Mouse (Mus musculus) CH12F3 (cell line): ENCODE measurements around the gene Olfr214.
"Not testable (repeated sequence)": the region's sequence is repeated elsewhere in the genome, so short reads cannot be mapped to it uniquely, and the experiment has no call there.

Experiments
- in situ Hi-C: fragments of 300-500 bp; cut with MboI; formaldehyde crosslinking; loops from 2 replicates; pipeline ENCODE4 v1.14.3; 2020; ENCODE audit warnings: low sequenced_read_pairs

Olfr214 gene

GRCm38 (mm10) chr6:116553935-116554334 lies at the start of gene Olfr214:
Gene Olfr214, plus strand, starts transcription at chr6:116554235.
- in situ Hi-C loops: loop anchor here (25.0 kb wide), 1 partner anchor 517 kb away; no protein-coding TSS in a partner anchor

DNA sequence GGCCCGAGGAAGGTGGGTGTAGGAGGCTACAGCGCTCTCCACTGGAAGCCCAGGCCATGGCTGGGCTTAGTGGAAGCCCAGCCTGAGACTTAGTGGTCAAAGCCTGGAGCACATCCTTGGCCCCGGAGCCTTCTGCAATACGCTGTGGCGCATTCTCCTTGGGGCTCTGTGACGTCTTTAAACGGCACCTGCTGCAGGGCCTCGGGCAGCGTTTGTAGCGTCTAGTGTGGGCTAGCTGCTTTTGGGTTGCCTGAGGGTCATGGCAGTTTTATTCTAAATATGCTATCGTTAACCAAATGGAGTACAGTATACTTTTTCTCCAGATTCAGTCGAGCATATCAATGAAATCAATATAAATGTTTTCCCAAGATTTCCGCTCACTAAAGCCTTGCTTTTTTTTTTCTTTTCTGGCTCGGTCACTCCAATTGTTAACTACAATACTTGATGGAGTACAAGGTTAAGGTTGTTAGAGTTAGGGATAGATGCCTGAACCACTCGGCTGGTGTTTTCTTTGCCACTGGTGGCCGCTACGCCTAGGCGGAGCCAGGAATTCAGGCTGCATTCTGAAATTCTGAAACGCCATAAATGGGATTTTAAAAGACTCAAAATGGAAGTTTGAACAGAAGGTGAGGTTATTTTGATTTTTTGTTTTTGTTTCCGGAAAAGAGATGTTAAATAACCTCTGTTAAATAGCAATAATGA lies 47.6 kb upstream of the Olfr214 start, which contains the start of gene Olfr212:
Gene Olfr212 (plus strand): TSS at position 215 of the 702 bp plus-strand sequence.
- in situ Hi-C loops: not testable (repeated sequence)

DNA sequence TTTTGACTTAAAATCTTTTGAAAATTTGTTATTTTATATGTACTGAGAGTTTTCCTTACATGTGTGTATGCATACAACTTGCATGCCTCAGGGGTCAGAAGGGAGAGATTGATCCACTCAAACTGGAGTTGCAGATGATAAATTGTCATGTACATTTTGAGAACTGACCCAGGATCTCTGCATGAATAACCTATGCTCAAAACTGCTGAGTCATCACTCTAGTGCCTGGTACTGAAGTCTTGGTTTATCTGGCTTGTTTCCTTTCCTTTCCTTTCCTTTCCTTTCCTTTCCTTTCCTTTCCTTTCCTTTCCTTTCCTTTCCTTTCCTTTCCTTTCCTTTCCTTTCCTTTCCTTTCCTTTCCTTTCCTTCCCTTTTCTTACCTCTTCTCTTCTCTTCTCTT lies 39.2 kb upstream of the Olfr214 start:
- in situ Hi-C loops: no loop called here

- in situ Hi-C loops: no loop called here
These were observed 15.9 kb upstream of the Olfr214 start, which contains the start of gene Olfr213 for GRCm38 (mm10) chr6:116538156-116538555. Gene Olfr213, plus strand, starts transcription at chr6:116538456.

DNA sequence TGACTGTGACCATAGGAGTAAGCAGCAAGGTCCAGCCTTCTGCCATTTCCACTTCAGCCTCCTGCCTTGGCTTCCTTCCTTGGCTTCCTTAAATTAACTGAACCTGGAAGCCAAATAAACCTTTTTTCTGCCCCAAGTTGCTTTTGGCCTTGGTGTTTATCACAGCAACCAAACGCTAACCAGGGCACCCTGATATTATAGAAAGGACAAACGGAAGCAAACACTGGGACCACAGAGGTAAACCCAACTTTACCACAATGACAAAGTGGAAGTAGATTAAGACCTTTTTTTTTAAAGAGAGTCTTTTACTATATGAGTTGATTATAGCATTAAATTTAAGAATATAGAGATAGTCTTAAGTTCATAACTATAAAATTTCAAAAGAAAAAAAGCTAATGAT lies 11.5 kb upstream of the Olfr214 start:
- in situ Hi-C loops: no loop called here

DNA sequence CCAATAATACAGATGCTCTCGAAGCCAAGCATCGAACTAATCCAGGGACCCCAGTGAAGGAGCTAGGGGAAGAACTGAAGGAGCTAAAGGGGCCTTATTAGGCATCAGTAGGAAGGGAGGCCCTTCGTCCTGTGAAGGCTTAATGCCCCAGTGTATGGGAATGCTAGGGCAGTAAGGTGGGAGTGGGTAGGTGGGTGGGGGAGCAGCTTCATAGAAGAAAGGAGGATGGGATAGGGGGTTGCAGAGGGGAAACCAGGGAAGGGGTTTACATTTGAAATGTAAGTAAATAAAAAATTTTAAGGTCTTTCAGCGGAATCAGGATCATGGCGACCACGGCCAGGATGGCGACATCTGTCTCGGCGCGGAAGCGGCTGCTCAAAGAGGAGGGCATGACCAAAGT lies 3.2 kb upstream of the Olfr214 start, which contains the start of gene Gm5580:
Gene Gm5580 (plus strand): TSS at position 301 of the 400 bp plus-strand sequence.
- in situ Hi-C loops: loop anchor here (25.0 kb wide), 1 partner anchor 514 kb away; no protein-coding TSS in a partner anchor

GRCm38 (mm10) chr6:116554952-116555351 lies 917 bp downstream of the Olfr214 start:
- in situ Hi-C loops: loop anchor here (25.0 kb wide), 1 partner anchor 518 kb away; no protein-coding TSS in a partner anchor

- in situ Hi-C loops: loop anchor here (10.0 to 25.0 kb wide), 2 partner anchors 135 to 533 kb away; no protein-coding TSS in a partner anchor
These were observed 15.8 kb downstream of the Olfr214 start for GRCm38 (mm10) chr6:116569834-116570233.

GRCm38 (mm10) chr6:116584095-116584494 lies 30.1 kb downstream of the Olfr214 start, which contains the start of gene Olfr215:
Gene Olfr215, minus strand, starts transcription at chr6:116584195.
- in situ Hi-C loops: no loop called here

DNA sequence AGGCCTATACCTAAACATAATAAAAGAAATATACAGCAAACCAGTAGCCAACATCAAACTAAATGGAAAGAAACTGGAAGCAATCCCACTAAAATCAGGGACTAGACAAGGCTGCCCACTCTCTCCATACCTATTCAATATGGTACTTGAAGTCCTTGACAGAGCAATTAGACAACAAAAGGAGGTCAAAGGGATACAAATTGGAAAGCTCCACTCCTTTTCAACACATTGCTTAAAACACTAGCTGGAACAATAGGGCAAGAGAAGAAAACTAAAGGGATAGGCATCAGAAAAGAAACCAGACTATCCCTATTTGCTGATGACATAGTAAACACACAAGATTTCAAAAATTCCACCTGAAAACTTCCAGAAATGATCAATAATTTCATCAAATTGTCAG lies 46.9 kb downstream of the Olfr214 start:
- in situ Hi-C loops: not testable (repeated sequence)

GRCm38 (mm10) chr6:116607230-116607629 lies 53.2 kb downstream of the Olfr214 start:
- in situ Hi-C loops: no loop called here
